Mouse (Mus musculus): ENCODE results near the gene Gpc6. TPM values are rescaled to one million over a fixed set of nuclear protein-coding genes. Genes with fewer than 3 reads are reported as not detected.

The Gpc6 gene
- total and polyA plus RNA-seq, 2 experiments from 2014 or later = 11.0 to 17.1 TPM

GRCm38 (mm10) chr14:117391412-117391811, 466.3 kb downstream of the Gpc6 start:
- WGBS = 71% methylated on average over 4 of the region's 4 CpGs
- H3K9me3 ChIP-seq (replicated peaks; ENCODE audit: control insufficient read depth, low read length) = no peaks in the 10 kb centered on the region
- ATAC-seq (ENCODE audit: insufficient read depth, low read depth) = no peak

DNA sequence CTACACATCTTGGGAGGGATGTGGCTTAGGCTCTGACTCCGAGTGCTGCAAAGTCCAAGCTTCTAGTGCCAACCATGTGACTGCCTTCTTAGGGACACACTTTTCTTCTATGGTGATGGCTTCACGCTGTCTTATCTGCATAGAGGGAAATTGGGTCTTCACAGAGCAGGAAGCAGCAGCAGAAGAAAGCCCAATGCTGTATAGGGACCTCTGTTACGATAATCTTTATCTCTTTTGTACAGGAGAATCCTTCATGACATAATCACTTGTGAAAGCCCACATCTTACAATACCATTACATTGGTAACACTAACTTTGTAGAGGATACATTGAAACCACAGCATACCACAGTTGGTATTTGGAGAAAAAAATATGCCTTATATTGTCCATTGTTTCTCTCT, 472.1 kb downstream of the Gpc6 start:
- H3K27me3 ChIP-seq (ENCODE audit: control insufficient read depth, insufficient read depth, low read length) = no peaks in the 10 kb centered on the region
- H3K36me3 ChIP-seq (replicated peaks; ENCODE audit: control insufficient read depth, insufficient read depth, low read length) = no peaks in the 10 kb centered on the region
- no peaks in the 10 kb centered on the region for H3K4me1 ChIP-seq (ENCODE audit: control insufficient read depth, insufficient read depth)
- DNase-seq (ENCODE audit: low spot score) = no peak
- no peaks in the 10 kb centered on the region for H3K9me3 ChIP-seq (replicated peaks; ENCODE audit: control insufficient read depth, low read length)
- no peak overlapping the region for H3K9ac ChIP-seq (replicated peaks; ENCODE audit: low read depth, low read length)
- H3K4me3 ChIP-seq (ENCODE audit: low read depth, low read length) = no peak overlapping the region
- H3K4me2 ChIP-seq (ENCODE audit: low read depth, low read length) = no peak overlapping the region
- 61% methylated on average over 3 of the region's 3 CpGs for WGBS
- no peak for ATAC-seq (ENCODE audit: insufficient read depth, low read depth)
- TF ChIP-seq CTCF (IDR thresholded peaks at IDR 0.05; ENCODE audit: low read depth) = no peak
- TF ChIP-seq EP300 (IDR thresholded peaks at IDR 0.05; ENCODE audit: low read depth) = no peak
- H3K27ac ChIP-seq (ENCODE audit: low read depth) = no peak overlapping the region

More at GRCm38 (mm10) chr14:117391412-117391811, 466.3 kb downstream of the Gpc6 start:
- Histone ChIP-seq H3K4me2 (ENCODE audit: low read depth, low read length) (no peak overlapping the region), H3K4me1 (ENCODE audit: control insufficient read depth, insufficient read depth) (no peaks in the 10 kb centered on the region), H3K27me3 (ENCODE audit: control insufficient read depth, insufficient read depth, low read length) (no peaks in the 10 kb centered on the region), H3K4me3 (ENCODE audit: low read depth, low read length) (no peak overlapping the region), H3K27ac (ENCODE audit: low read depth) (no peak overlapping the region), H3K36me3 (replicated peaks; ENCODE audit: control insufficient read depth, insufficient read depth, low read length) (no peaks in the 10 kb centered on the region), H3K9ac (replicated peaks; ENCODE audit: low read depth, low read length) (no peak overlapping the region)
- DNase-seq (ENCODE audit: low spot score) = no peak
- TF ChIP-seq EP300 (IDR thresholded peaks at IDR 0.05; ENCODE audit: low read depth) (no peak), CTCF (IDR thresholded peaks at IDR 0.05; ENCODE audit: low read depth) (no peak)

- TF ChIP-seq EP300 (IDR thresholded peaks at IDR 0.05; ENCODE audit: low read depth) = no peak
- TF ChIP-seq CTCF (IDR thresholded peaks at IDR 0.05; ENCODE audit: low read depth) = no peak
- H3K4me1 ChIP-seq (ENCODE audit: control insufficient read depth, insufficient read depth) = no peaks in the 10 kb centered on the region
- no peak overlapping the region for H3K27ac ChIP-seq (ENCODE audit: low read depth)
- no peak for ATAC-seq (ENCODE audit: insufficient read depth, low read depth)
- H3K9ac ChIP-seq (replicated peaks; ENCODE audit: low read depth, low read length) = no peak overlapping the region
- no peaks in the 10 kb centered on the region for H3K9me3 ChIP-seq (replicated peaks; ENCODE audit: control insufficient read depth, low read length)
- no peak overlapping the region for H3K4me2 ChIP-seq (ENCODE audit: low read depth, low read length)
- 64% methylated on average over 9 of the region's 9 CpGs for WGBS
- no peaks in the 10 kb centered on the region for H3K36me3 ChIP-seq (replicated peaks; ENCODE audit: control insufficient read depth, insufficient read depth, low read length)
- DNase-seq (ENCODE audit: low spot score) = no peak
- H3K4me3 ChIP-seq (ENCODE audit: low read depth, low read length) = no peak overlapping the region
- no peaks in the 10 kb centered on the region for H3K27me3 ChIP-seq (ENCODE audit: control insufficient read depth, insufficient read depth, low read length)
These were observed 482.9 kb downstream of the Gpc6 start for GRCm38 (mm10) chr14:117407824-117408524.

- 81% methylated on average over 3 of the region's 3 CpGs for WGBS
- no peak for TF ChIP-seq EP300 (IDR thresholded peaks at IDR 0.05; ENCODE audit: low read depth)
These were observed 483.4 kb downstream of the Gpc6 start for GRCm38 (mm10) chr14:117408525-117408835.

GRCm38 (mm10) chr14:117409778-117410177, 484.7 kb downstream of the Gpc6 start:
- no peak for TF ChIP-seq CTCF (IDR thresholded peaks at IDR 0.05; ENCODE audit: low read depth)
- no peak for TF ChIP-seq EP300 (IDR thresholded peaks at IDR 0.05; ENCODE audit: low read depth)
- no peak overlapping the region for H3K4me3 ChIP-seq (ENCODE audit: low read depth, low read length)
- 78% methylated on average over 2 of the region's 2 CpGs for WGBS
- H3K27me3 ChIP-seq (ENCODE audit: control insufficient read depth, insufficient read depth, low read length) = no peaks in the 10 kb centered on the region
- no peak overlapping the region for H3K4me2 ChIP-seq (ENCODE audit: low read depth, low read length)
- no peaks in the 10 kb centered on the region for H3K9me3 ChIP-seq (replicated peaks; ENCODE audit: control insufficient read depth, low read length)
- H3K9ac ChIP-seq (replicated peaks; ENCODE audit: low read depth, low read length) = no peak overlapping the region
- no peak overlapping the region for H3K27ac ChIP-seq (ENCODE audit: low read depth)
- ATAC-seq (ENCODE audit: insufficient read depth, low read depth) (no peak), DNase-seq (ENCODE audit: low spot score) (no peak)
- H3K36me3 ChIP-seq (replicated peaks; ENCODE audit: control insufficient read depth, insufficient read depth, low read length) = no peaks in the 10 kb centered on the region
- H3K4me1 ChIP-seq (ENCODE audit: control insufficient read depth, insufficient read depth) = no peaks in the 10 kb centered on the region

More at GRCm38 (mm10) chr14:117408525-117408835, 483.4 kb downstream of the Gpc6 start:
- Histone ChIP-seq H3K9ac (replicated peaks; ENCODE audit: low read depth, low read length) (no peak overlapping the region), H3K4me3 (ENCODE audit: low read depth, low read length) (no peak overlapping the region), H3K4me2 (ENCODE audit: low read depth, low read length) (no peak overlapping the region), H3K9me3 (replicated peaks; ENCODE audit: control insufficient read depth, low read length) (no peaks in the 10 kb centered on the region), H3K27me3 (ENCODE audit: control insufficient read depth, insufficient read depth, low read length) (no peaks in the 10 kb centered on the region), H3K36me3 (replicated peaks; ENCODE audit: control insufficient read depth, insufficient read depth, low read length) (no peaks in the 10 kb centered on the region), H3K27ac (ENCODE audit: low read depth) (no peak overlapping the region), H3K4me1 (ENCODE audit: control insufficient read depth, insufficient read depth) (no peaks in the 10 kb centered on the region)
- ATAC-seq (ENCODE audit: insufficient read depth, low read depth) (no peak), DNase-seq (ENCODE audit: low spot score) (no peak)

DNA sequence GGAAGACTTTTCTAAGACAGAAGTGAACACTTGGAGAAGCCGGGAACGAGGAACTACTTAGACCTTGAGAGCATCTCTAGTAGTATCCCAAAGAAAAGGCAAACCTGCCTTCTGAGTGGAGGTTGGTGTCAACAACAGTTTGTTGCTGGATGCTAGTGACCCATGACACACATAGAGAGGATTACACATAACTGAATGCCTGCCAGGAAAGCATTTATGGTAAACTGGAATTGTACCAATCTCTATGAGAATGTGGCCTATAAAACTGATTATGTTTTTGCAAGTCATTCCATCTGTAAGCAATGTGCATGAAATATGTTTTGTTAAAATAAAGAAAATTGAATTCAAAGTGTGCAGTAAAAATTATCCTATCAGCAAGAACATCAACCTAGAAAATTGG, 485.4 kb downstream of the Gpc6 start:
- 89% methylated on average over 2 of the region's 2 CpGs for WGBS

More for the DNA sequence above, 485.4 kb downstream of the Gpc6 start:
- Histone ChIP-seq H3K4me3 (ENCODE audit: low read depth, low read length) (no peak overlapping the region), H3K9ac (replicated peaks; ENCODE audit: low read depth, low read length) (no peak overlapping the region), H3K4me2 (ENCODE audit: low read depth, low read length) (no peak overlapping the region), H3K4me1 (ENCODE audit: control insufficient read depth, insufficient read depth) (no peaks in the 10 kb centered on the region), H3K36me3 (replicated peaks; ENCODE audit: control insufficient read depth, insufficient read depth, low read length) (no peaks in the 10 kb centered on the region), H3K27ac (ENCODE audit: low read depth) (no peak overlapping the region), H3K27me3 (ENCODE audit: control insufficient read depth, insufficient read depth, low read length) (no peaks in the 10 kb centered on the region), H3K9me3 (replicated peaks; ENCODE audit: control insufficient read depth, low read length) (no peaks in the 10 kb centered on the region)
- TF ChIP-seq EP300 (IDR thresholded peaks at IDR 0.05; ENCODE audit: low read depth) = no peak
- TF ChIP-seq CTCF (IDR thresholded peaks at IDR 0.05; ENCODE audit: low read depth) = no peak
- no peak for DNase-seq (ENCODE audit: low spot score)
- no peak for ATAC-seq (ENCODE audit: insufficient read depth, low read depth)

All from heart, postnatal 0 days (tissue).